Mouse (Mus musculus) effector memory CD4-positive, alpha-beta T cell, adult 5 months (primary cell): ENCODE data around the gene Ube2d2b. TPM values are rescaled to one million over a fixed set of nuclear protein-coding genes. Genes with fewer than 3 reads are reported as not detected.

Source experiments
- polyA plus RNA-seq: library from polyadenylated mRNA; unstranded; fragments of 100-300 nt; shearing (Covaris generic); gene quantifications from one replicate; pipeline ENCODE4 v1.2.1, GENCODE M21; 2017

The Ube2d2b gene
- not detected for polyA plus RNA-seq

GRCm38 (mm10) chr5:107829998-107830560, at the start of gene Ube2d2b:
Gene Ube2d2b (plus strand): TSS chr5:107830099.

DNA sequence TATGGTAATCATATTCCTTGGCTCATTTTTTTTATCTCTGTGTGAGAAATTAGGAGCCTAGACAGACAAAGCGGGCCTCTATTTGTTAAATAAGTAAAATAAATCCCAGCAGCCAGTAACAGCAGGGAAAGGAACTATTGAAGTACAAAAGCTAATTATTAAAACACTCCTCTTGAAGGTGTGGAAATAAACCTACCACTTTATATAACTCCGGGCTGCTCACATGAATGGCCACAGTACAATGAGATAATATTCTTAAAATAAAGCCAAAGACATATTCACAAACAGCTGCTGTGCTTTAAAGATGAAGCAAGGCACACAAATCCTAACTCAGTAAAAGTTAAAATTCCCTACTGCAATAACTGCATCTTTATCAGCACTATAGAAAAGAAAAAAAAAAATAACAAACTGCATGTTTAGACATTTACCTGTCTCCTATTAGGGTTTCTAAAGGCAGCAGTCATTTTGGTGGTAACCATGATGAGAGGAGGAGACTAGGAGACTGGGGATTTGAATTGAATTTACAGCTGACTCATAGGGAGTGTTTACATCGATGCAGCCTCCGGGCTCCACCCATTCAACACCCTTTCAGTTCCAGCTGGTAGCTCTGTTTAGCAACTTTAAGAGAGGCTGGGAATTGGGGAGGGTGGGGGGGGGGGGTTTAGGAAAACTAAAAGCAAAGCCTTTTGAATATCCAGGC, 44.8 kb downstream of the Ube2d2b start, which contains the start of gene Evi5:
TSS of gene Evi5 (minus strand) at position 547 of the 700 bp plus-strand sequence.

Other genes starting within 250 kb of the Ube2d2b start
- gene Rpap2, start 232.7 kb upstream of the Ube2d2b start, polyA plus RNA-seq: 19.2 TPM
- 15.2 TPM for gene Glmn, start 232.2 kb upstream of the Ube2d2b start, polyA plus RNA-seq
- 30.0 TPM for gene Gfi1, start 104.1 kb upstream of the Ube2d2b start, polyA plus RNA-seq
- 3.9 TPM for gene Evi5, start 45.0 kb downstream of the Ube2d2b start, polyA plus RNA-seq
- gene Rpl5, start 70.4 kb downstream of the Ube2d2b start, polyA plus RNA-seq: 23.5 TPM
- 74.0 TPM for gene Fam69a, start 157.0 kb downstream of the Ube2d2b start, polyA plus RNA-seq
- gene Mtf2, start 235.6 kb downstream of the Ube2d2b start, polyA plus RNA-seq: 74.2 TPM